Mouse (Mus musculus) liver, postnatal 0 days (tissue): ENCODE measurements around the gene Wasf2.

Experiments
- CTCF ChIP-seq: sonication (generic); IDR thresholded peaks from 2 replicates; pipeline ENCODE4 v1.5.1; 2016; ENCODE audit warnings: antibody characterized with exemption, low read depth
- EP300 ChIP-seq: IDR thresholded peaks from 2 replicates; pipeline ENCODE4 v1.6.1; 2016; ENCODE audit warnings: antibody characterized with exemption, low read depth, mild to moderate bottlenecking

GRCm38 (mm10) chr4:133184898-133185665, 54.8 kb downstream of the Wasf2 start:
- no peak for TF ChIP-seq CTCF
- no peak for TF ChIP-seq EP300
